Mouse (Mus musculus): Measurements from ENCODE around the gene Cryzl2.

- TF ChIP-seq POLR2A (IDR thresholded peaks at IDR 0.05; ENCODE audit: insufficient read depth, low read depth, low read length) (no peak), EP300 (IDR thresholded peaks at IDR 0.05; ENCODE audit: insufficient read depth, low read depth, low read length) (no peak), CTCF (IDR thresholded peaks at IDR 0.05) (no peak)
Observed at GRCm38 (mm10) chr1:157435926-157436325, 22.5 kb upstream of the Cryzl2 start.
